Mouse (Mus musculus) forebrain, embryonic 11.5 days (tissue): ENCODE results near the gene Tmc8. TPM values are rescaled to one million over a fixed set of nuclear protein-coding genes. Genes with fewer than 3 reads are reported as not detected.
"Not testable (repeated sequence)": the region's sequence is repeated elsewhere in the genome, so short reads cannot be mapped to it uniquely, and the experiment has no call there.

ENCODE experiments used
- ATAC-seq: fragments of 200-750 bp; cut with Nextera tagmentation; replicated peaks from 2 replicates; pipeline ENCODE4 v1.8.0; 2017; ENCODE audit warnings: moderate TSS enrichment; ENCODE audit not compliant: low FRiP score
- DNase-seq: peaks from one replicate; pipeline ENCODE4 v3.0.0-alpha.2; 2017; ENCODE audit warnings: low spot score
- H3K27ac ChIP-seq: fragments of 300-500 bp; sonication (generic); 2 replicates; pipeline ENCODE4 v1.5.1; 2014; ENCODE audit warnings: low read depth, low read length
- H3K27me3 ChIP-seq: fragments of 300-500 bp; sonication (generic); 2 replicates; pipeline ENCODE4 v1.6.1; 2014; ENCODE audit warnings: mild to moderate bottlenecking, low read length, mixed read lengths; ENCODE audit not compliant: control insufficient read depth, insufficient read depth
- H3K36me3 ChIP-seq: fragments of 300-500 bp; sonication (generic); 2 replicates; pipeline ENCODE4 v1.6.1; 2014; ENCODE audit warnings: mild to moderate bottlenecking, low read length, moderate library complexity, mixed read lengths; ENCODE audit not compliant: control insufficient read depth, insufficient read depth
- H3K4me1 ChIP-seq: fragments of 300-500 bp; sonication (generic); replicated peaks from 2 replicates; pipeline ENCODE4 v1.6.1; 2014; ENCODE audit warnings: low read length, mixed read lengths; ENCODE audit not compliant: control insufficient read depth, insufficient read depth
- H3K4me2 ChIP-seq: fragments of 300-500 bp; sonication (generic); 2 replicates; pipeline ENCODE4 v1.6.1; 2014; ENCODE audit warnings: low read depth, mild to moderate bottlenecking, low read length, moderate library complexity, mixed read lengths; ENCODE audit not compliant: severe bottlenecking
- H3K4me3 ChIP-seq: fragments of 300-500 bp; sonication (generic); 2 replicates; pipeline ENCODE4 v1.5.1; 2014; ENCODE audit warnings: low read depth, low read length
- H3K9ac ChIP-seq: fragments of 300-500 bp; sonication (generic); 2 replicates; pipeline ENCODE4 v1.6.1; 2014; ENCODE audit warnings: low read length
- H3K9me3 ChIP-seq: fragments of 300-500 bp; sonication (generic); 2 replicates; pipeline ENCODE4 v1.6.1; 2016; ENCODE audit warnings: low read length, mixed read lengths; ENCODE audit not compliant: control insufficient read depth
- WGBS: fragments of 180-500 bp; shearing (Covaris S2); extraction: QIAGEN DNeasy Blood & Tissue Kit; methylation state at CpG from one replicate; pipeline ENCODE4 v1.1.7; 2014; 5-methylcytosine and 5-hydroxymethylcytosine counted together
- polyA plus RNA-seq: library from polyadenylated mRNA; unstranded; fragments of >200 nt; fragmentation: Nextera tagmentation; extraction: Ambion mirVana; gene quantifications from 2 replicates; pipeline ENCODE4 v1.2.1, GENCODE M21; 2014

Tmc8 gene
- polyA plus RNA-seq, 1 experiment from 2014 or later: 2.4 TPM

DNA sequence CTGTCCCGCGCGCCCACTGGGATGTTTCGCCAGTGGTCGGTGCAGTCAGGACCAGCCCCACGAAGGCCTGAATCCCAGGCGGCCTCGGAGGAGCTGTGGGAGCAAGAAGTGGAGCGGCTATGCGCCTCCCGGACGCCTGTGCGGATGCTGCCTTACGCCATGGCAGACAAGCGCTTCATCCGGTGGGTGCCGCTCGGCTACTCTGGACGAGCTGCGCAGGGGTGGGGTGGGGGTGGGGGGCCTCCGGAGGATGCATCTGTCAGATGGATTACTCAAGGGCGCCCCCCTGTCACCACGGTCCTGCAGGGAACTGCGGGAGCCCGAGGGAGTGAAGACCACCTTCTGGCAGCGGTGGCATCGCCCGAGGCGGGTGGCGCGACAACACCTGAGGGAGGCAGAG, 1.2 kb downstream of the Tmc8 start:
- ATAC-seq (no peak), DNase-seq (peak; percentile 90)
- Histone ChIP-seq H3K4me3 (peak overlapping the region; percentile 26; the same call in 1 of the 2 replicates), H3K9me3 (no peaks in the 10 kb centered on the region), H3K27me3 (peaks cover 43% of the 10 kb centered on the region), H3K27ac (no peak overlapping the region), H3K9ac (peak overlapping the region; percentile 32), H3K36me3 (no peaks in the 10 kb centered on the region), H3K4me1 (peaks cover 21% of the 10 kb centered on the region), H3K4me2 (peak overlapping the region; percentile 64)
- WGBS: 5% methylated on average over 31 of the region's 31 CpGs

DNA sequence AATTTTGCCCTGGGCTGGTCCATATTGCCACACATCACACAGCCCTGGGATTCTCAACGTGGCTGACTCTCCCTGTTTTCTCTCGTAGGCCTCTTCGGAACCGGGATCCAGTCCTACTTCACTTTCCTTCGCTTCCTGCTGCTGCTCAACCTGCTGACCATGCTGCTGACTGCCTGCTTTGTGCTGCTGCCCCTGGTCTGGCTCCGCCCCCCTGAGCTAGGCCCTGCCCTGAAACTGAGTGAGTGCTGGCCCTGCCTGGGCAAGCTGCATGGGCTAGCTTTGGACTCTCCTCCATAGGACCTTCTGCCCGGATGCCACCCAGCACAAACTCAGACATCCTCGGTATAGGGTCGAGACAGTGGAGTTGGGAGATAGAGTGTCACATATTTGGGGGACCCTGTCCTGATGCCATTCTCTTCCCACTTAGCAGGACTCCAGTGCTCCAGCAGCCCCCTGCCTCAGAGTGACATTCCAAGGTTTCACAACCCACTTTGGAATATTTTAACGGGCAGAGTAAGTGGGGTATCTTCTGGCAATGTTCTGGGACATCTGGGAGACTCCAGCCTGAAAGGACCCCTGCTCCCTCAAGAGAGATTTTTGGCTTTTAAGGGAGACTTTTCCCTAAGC, 1.9 kb downstream of the Tmc8 start:
- Histone ChIP-seq H3K36me3 (no peaks in the 10 kb centered on the region), H3K4me1 (peaks cover 21% of the 10 kb centered on the region), H3K4me3 (peak overlapping the region; percentile 26; the same call in 1 of the 2 replicates), H3K4me2 (peak overlapping the region; percentile 64), H3K27me3 (peaks cover 43% of the 10 kb centered on the region), H3K9ac (peak overlapping the region; percentile 32; the same call in 1 of the 2 replicates), H3K9me3 (no peaks in the 10 kb centered on the region), H3K27ac (no peak overlapping the region)
- peak; percentile 36 for DNase-seq
- 34% methylated on average over 10 of the region's 10 CpGs for WGBS
- ATAC-seq: no peak

DNA sequence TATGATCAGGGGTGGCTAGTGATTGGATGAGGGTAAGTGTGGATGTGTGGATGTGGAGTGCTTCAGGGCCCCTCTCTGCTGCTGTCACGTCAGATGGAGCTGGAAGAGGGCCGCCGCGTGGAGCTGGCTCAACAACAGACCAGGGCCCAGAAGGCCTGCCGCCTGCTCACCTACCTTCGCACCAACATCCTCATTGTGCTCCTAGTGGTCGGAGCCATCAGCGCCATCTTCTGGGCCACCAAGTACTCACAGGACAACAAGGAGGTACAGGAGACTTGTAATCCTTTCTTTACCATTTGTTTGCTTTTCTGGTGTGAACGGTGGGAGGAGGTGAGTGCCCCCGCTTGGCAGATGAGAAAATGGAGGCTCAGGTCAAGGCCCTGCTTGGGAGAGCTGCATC, 4.4 kb downstream of the Tmc8 start:
- no peaks in the 10 kb centered on the region for H3K9me3 ChIP-seq
- H3K4me3 ChIP-seq: no peak overlapping the region
- no peak overlapping the region for H3K9ac ChIP-seq
- no peaks in the 10 kb centered on the region for H3K36me3 ChIP-seq
- H3K27me3 ChIP-seq: peaks cover 31% of the 10 kb centered on the region
- H3K4me2 ChIP-seq: no peak overlapping the region
- H3K27ac ChIP-seq: no peak overlapping the region
- peaks cover 8% of the 10 kb centered on the region for H3K4me1 ChIP-seq
- DNase-seq: peak; percentile 79
- no peak for ATAC-seq
- 6% methylated on average over 10 of the region's 10 CpGs for WGBS

DNA sequence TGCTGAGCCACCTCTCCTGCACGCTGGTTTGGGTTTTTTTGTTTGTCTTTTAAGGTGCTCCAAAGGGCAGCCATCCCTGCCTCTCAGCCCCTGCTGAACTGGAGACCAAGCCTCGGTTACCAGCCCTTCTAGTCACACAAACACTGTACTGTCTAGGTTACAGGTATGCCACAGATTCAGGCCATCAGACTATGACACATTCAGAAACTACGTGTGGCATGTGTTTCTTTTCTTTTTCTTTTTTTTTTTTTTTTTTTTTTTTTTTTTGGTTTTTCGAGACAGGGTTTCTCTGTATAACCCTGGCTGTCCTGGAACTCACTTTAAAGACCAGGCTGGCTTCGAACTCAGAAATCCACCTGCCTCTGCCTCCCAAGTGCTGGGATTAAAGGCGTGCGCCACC, 6.6 kb downstream of the Tmc8 start:
- ATAC-seq, H3K27ac ChIP-seq, H3K4me1 ChIP-seq, DNase-seq, H3K4me3 ChIP-seq, H3K9me3 ChIP-seq, H3K9ac ChIP-seq, H3K4me2 ChIP-seq, H3K36me3 ChIP-seq: not testable (repeated sequence)
- peaks cover 11% of the 10 kb centered on the region for H3K27me3 ChIP-seq
- 78% methylated on average over 7 of the region's 7 CpGs for whole genome bisulfite sequencing

DNA sequence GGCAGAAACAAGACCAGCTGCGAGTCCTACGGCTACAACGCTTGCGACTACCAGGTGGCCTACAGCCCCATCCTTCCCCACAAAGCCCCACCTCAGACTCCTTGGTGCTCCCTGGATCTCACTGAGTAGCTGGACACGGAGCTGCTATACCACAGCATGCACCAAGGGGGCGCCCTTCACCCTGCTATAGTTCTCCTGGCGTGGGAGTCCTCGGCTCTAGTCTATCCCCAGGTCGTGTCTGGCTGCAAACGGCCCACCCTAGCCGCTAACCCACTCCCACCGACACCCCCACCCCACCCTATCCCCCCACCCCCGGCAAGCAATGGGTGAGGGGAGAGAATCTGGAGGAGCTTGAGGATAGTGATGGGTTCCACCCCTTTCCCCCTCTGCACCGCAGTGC, 8.4 kb downstream of the Tmc8 start:
- ATAC-seq (0 out of 2 replicates have a peak, but pooled peaks have one; percentile 15), DNase-seq (peak; percentile 88)
- no peaks in the 10 kb centered on the region for H3K9me3 ChIP-seq
- 0 out of 2 replicates have a peak, but pooled peaks cover 5% of the 10 kb centered on the region for H3K27me3 ChIP-seq
- no peaks in the 10 kb centered on the region for H3K4me1 ChIP-seq
- no peak overlapping the region for H3K27ac ChIP-seq
- no peaks in the 10 kb centered on the region for H3K36me3 ChIP-seq
- no peak overlapping the region for H3K9ac ChIP-seq
- H3K4me3 ChIP-seq: no peak overlapping the region; the same call in 1 of the 2 replicates
- H3K4me2 ChIP-seq: peak overlapping the region; percentile 30
- 9% methylated on average over 13 of the region's 14 CpGs for WGBS

DNA sequence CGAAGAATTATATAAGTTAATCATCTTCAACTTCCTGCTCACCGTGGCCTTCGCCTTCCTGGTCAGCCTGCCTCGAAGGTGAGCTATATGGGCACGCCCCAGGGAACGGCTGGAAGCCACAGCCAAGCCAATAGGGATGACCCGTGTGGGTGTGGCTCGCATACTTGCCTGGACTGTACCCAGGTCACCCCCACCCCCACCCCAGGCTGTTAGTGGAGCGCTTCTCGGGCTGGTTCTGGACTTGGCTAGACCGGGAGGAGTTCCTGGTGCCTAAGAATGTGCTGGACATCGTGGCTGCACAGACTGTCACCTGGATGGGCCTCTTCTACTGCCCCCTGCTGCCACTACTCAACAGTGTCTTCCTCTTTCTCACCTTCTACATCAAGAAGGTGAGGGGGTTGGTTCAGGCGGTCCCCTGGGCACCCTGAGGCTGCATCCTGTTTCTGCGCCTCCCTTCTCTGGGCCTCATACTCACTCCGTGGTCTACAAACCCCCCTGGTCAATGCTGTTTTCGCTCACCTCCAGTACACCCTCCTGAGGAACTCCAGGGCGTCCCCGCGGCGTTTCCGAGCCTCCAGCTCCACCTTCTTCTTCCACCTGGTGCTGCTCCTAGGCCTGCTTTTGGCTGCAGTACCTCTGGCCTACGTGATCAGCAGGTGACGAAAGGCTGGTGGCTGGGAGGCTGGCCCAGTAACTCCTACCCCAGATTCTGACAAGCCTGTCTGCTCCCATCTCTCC, 9.0 kb downstream of the Tmc8 start:
- 29% methylated on average over 23 of the region's 23 CpGs for WGBS
- DNase-seq (no peak), ATAC-seq (no peak)
- no peak overlapping the region for H3K9ac ChIP-seq
- H3K4me1 ChIP-seq: no peaks in the 10 kb centered on the region
- H3K4me2 ChIP-seq: peak overlapping the region; percentile 30
- no peak overlapping the region; the same call in 1 of the 2 replicates for H3K4me3 ChIP-seq
- H3K27me3 ChIP-seq: 0 out of 2 replicates have a peak, but pooled peaks cover 5% of the 10 kb centered on the region
- H3K27ac ChIP-seq: no peak overlapping the region
- H3K36me3 ChIP-seq: no peaks in the 10 kb centered on the region
- no peaks in the 10 kb centered on the region for H3K9me3 ChIP-seq

DNA sequence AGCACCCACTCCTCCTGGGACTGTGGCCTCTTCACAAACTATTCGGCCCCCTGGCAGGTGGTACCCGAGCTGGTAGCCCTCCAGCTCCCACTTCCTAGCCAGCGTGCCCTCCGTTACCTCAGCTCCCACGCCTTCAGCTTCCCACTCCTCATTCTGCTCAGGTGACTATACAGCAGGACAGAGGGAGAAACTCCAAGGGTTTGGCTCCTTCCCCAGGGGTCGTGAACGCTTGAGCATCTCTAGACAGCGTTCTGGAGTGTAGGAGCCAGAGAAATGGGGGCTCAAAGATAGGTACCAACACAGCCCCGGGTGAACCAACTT, 9.5 kb downstream of the Tmc8 start:
- 86% methylated on average over 9 of the region's 9 CpGs for WGBS

DNA sequence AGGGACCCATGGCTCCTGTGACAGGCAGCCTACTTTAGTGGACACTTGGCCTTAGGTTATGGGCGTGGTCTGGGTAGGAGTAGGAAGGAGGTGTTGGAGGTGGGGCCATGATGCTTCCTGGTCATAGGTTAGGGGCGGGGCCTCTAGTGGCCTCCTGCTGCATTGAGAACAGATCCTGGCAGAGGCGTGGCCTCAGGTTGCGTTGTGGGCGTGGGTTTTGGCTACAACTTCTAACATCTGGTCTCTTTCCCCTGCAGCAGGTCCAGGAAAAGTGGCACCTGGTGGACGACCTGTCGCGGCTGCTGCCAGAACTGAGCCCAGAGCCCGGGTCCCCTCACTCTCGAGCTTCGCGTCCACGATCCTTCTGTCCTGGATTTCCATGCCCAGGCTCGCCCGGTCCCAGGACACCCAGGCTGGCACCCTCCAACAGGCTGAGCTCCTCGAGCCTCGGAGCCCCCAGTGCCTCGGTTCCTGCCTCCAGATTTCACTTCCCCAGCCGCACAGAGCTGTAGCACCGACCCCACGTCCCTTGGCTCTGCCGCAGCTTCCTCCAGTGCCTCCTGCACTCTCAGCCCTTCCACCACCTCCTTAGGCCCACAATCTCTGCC, 10.5 kb downstream of the Tmc8 start:
- Histone ChIP-seq H3K9me3 (no peaks in the 10 kb centered on the region), H3K9ac (peak overlapping the region; percentile 27; the same call in 1 of the 2 replicates), H3K4me2 (peak overlapping the region; percentile 3; the same call in 1 of the 2 replicates), H3K4me3 (no peak overlapping the region), H3K4me1 (no peaks in the 10 kb centered on the region), H3K27ac (no peak overlapping the region), H3K27me3 (0 out of 2 replicates have a peak, but pooled peaks cover 5% of the 10 kb centered on the region), H3K36me3 (no peaks in the 10 kb centered on the region)
- 6% methylated on average over 22 of the region's 22 CpGs for WGBS
- ATAC-seq: 0 out of 2 replicates have a peak, but pooled peaks have one; percentile 27
- peak; percentile 67 for DNase-seq

More for the DNA sequence above, 9.5 kb downstream of the Tmc8 start:
- H3K4me2 ChIP-seq: no peak overlapping the region
- no peaks in the 10 kb centered on the region for H3K9me3 ChIP-seq
- 0 out of 2 replicates have a peak, but pooled peaks cover 5% of the 10 kb centered on the region for H3K27me3 ChIP-seq
- no peak for ATAC-seq
- no peak overlapping the region for H3K4me3 ChIP-seq
- H3K4me1 ChIP-seq: no peaks in the 10 kb centered on the region
- H3K27ac ChIP-seq: no peak overlapping the region
- DNase-seq: no peak
- no peak overlapping the region for H3K9ac ChIP-seq
- no peaks in the 10 kb centered on the region for H3K36me3 ChIP-seq
